Comparison of ENCODE assay signal across 32 mouse cellular contexts in genomic region chr1:120243987-120244386, GRCm38 (mm10). TPM values are rescaled to one million over a fixed set of nuclear protein-coding genes. Genes with fewer than 3 reads are reported as not detected.
DNase-seq lines count a peak whose midpoint lies in the region; ATAC-seq and TF ChIP-seq lines count a peak whose summit lies in the region.
"Had no signal": no experiment of that assay in that cellular context is flagged by ENCODE, and none has a peak within 500 bp of the region (broad histone marks: within the 10 kb centered on the region; RNA-seq: fewer than 3 reads in every experiment).

No protein-coding gene starts in this region.

- 79% methylated on average over 11 of the region's 11 CpGs for WGBS in hindbrain, postnatal 0 days
- 74% methylated on average over 11 of the region's 11 CpGs for WGBS in hindbrain, embryonic 16.5 days
- WGBS in liver, embryonic 14.5 days (ENCODE audit: insufficient replicate concordance) = 83% methylated on average over 11 of the region's 11 CpGs
- WGBS in liver, embryonic 11.5 days = 83% methylated on average over 11 of the region's 11 CpGs
- 81% methylated on average over 11 of the region's 11 CpGs for WGBS in midbrain, postnatal 0 days
- 75% methylated on average over 11 of the region's 11 CpGs for WGBS in midbrain, embryonic 10.5 days
- WGBS in forebrain, embryonic 13.5 days = 79% methylated on average over 11 of the region's 11 CpGs

- H3K4me3 ChIP-seq in hindbrain, postnatal 0 days (ENCODE audit: low read length) = no peak overlapping the region
- H3K4me3 ChIP-seq in hindbrain, embryonic 16.5 days (ENCODE audit: low read length) = no peak overlapping the region
- no peak overlapping the region for H3K4me3 ChIP-seq in liver, embryonic 14.5 days (ENCODE audit: insufficient read depth in 1 of 2, low read depth in 2 of 2, low read length in 2 of 2)
- H3K4me3 ChIP-seq in liver, embryonic 11.5 days (ENCODE audit: low read depth, low read length) = no peak overlapping the region
- no peak overlapping the region for H3K4me3 ChIP-seq in midbrain, postnatal 0 days (ENCODE audit: low read depth, low read length)
- H3K4me3 ChIP-seq in midbrain, embryonic 10.5 days = no peak overlapping the region
- H3K4me3 ChIP-seq in forebrain, embryonic 13.5 days = no peak overlapping the region
- H3K4me3 ChIP-seq: embryonic facial prominence, embryonic 10.5 days; embryonic facial prominence, embryonic 15.5 days; forebrain, embryonic 12.5 days; heart, embryonic 13.5 days; hindbrain, embryonic 12.5 days; kidney, embryonic 15.5 days; limb, embryonic 12.5 days; lung, embryonic 15.5 days; megakaryocyte, embryonic 14.5 days; myocyte; neural tube, embryonic 12.5 days had no signal

- no peak for ATAC-seq in hindbrain, postnatal 0 days
- ATAC-seq in hindbrain, embryonic 16.5 days = no peak
- no peak for ATAC-seq in liver, embryonic 14.5 days (ENCODE audit: insufficient read depth)
- ATAC-seq in liver, embryonic 11.5 days (replicated peaks; ENCODE audit: low FRiP score) = no peak
- ATAC-seq in midbrain, postnatal 0 days (ENCODE audit: low FRiP score) = no peak
- ATAC-seq in forebrain, embryonic 13.5 days = no peak
- ATAC-seq: activated CD4-positive, CD25-positive, alpha-beta regulatory T cell, adult 4 months had no signal

- H3K9ac ChIP-seq in hindbrain, postnatal 0 days (replicated peaks; ENCODE audit: low read length) = no peak overlapping the region
- H3K9ac ChIP-seq in hindbrain, embryonic 16.5 days (ENCODE audit: low read depth, low read length) = no peak overlapping the region
- no peak overlapping the region for H3K9ac ChIP-seq in liver, embryonic 14.5 days (replicated peaks)
- no peak overlapping the region for H3K9ac ChIP-seq in liver, embryonic 11.5 days (ENCODE audit: low read depth, low read length)
- H3K9ac ChIP-seq in midbrain, postnatal 0 days (replicated peaks; ENCODE audit: low read length, poor library complexity, severe bottlenecking) = no peak overlapping the region
- H3K9ac ChIP-seq in forebrain, embryonic 13.5 days = no peak overlapping the region
- H3K9ac ChIP-seq: embryonic facial prominence, embryonic 15.5 days; forebrain, embryonic 12.5 days; hindbrain, embryonic 12.5 days; kidney, embryonic 15.5 days; limb, embryonic 12.5 days; lung, embryonic 15.5 days; neural tube, embryonic 12.5 days had no signal

- TF ChIP-seq CTCF in hindbrain, postnatal 0 days (IDR thresholded peaks at IDR 0.05; ENCODE audit: low read depth) = peak; percentile 31; the same call in 1 of the 2 replicates
- peak; percentile 40 for TF ChIP-seq CTCF in liver, embryonic 14.5 days (IDR thresholded peaks at IDR 0.05; ENCODE audit: low read depth)
- TF ChIP-seq CTCF in midbrain, postnatal 0 days (IDR thresholded peaks at IDR 0.05) = peak; percentile 13; the same call in 1 of the 2 replicates

- H3K4me1 ChIP-seq in hindbrain, postnatal 0 days (ENCODE audit: insufficient read depth, low read length) = 0 out of 2 replicates have a peak, but pooled peaks cover 7% of the 10 kb centered on the region
- H3K4me1 ChIP-seq in hindbrain, embryonic 16.5 days (ENCODE audit: control insufficient read depth, insufficient read depth, low read depth, low read length) = peaks cover 4% of the 10 kb centered on the region; the same call in 1 of the 2 replicates
- H3K4me1 ChIP-seq in liver, embryonic 14.5 days (replicated peaks; ENCODE audit: control insufficient read depth in 2 of 2, insufficient read depth in 2 of 2, low read length in 1 of 2) = 0 out of 4 replicates have a peak, but pooled peaks cover 0 to 1% of the 10 kb centered on the region in 2 experiments
- H3K4me1 ChIP-seq in liver, embryonic 11.5 days (replicated peaks; ENCODE audit: control insufficient read depth, insufficient read depth, low read length) = no peaks in the 10 kb centered on the region
- H3K4me1 ChIP-seq in midbrain, postnatal 0 days (ENCODE audit: insufficient read depth, low read length) = no peaks in the 10 kb centered on the region
- 0 out of 2 replicates have a peak, but pooled peaks cover 2% of the 10 kb centered on the region for H3K4me1 ChIP-seq in midbrain, embryonic 10.5 days
- H3K4me1 ChIP-seq in forebrain, embryonic 13.5 days = no peaks in the 10 kb centered on the region
- H3K4me1 ChIP-seq: hindbrain, embryonic 12.5 days; kidney, embryonic 15.5 days; limb, embryonic 12.5 days; neural tube, embryonic 12.5 days had no signal

- H3K9me3 ChIP-seq in hindbrain, postnatal 0 days (ENCODE audit: low read length) = no peaks in the 10 kb centered on the region
- no peaks in the 10 kb centered on the region for H3K9me3 ChIP-seq in hindbrain, embryonic 16.5 days (ENCODE audit: control insufficient read depth, low read length)
- no peaks in the 10 kb centered on the region for H3K9me3 ChIP-seq in liver, embryonic 14.5 days (ENCODE audit: control insufficient read depth, low read length)
- no peaks in the 10 kb centered on the region for H3K9me3 ChIP-seq in liver, embryonic 11.5 days (ENCODE audit: control insufficient read depth, low read length)
- H3K9me3 ChIP-seq in midbrain, postnatal 0 days (ENCODE audit: low read length) = no peaks in the 10 kb centered on the region
- H3K9me3 ChIP-seq in midbrain, embryonic 10.5 days (replicated peaks) = no peaks in the 10 kb centered on the region
- no peaks in the 10 kb centered on the region for H3K9me3 ChIP-seq in forebrain, embryonic 13.5 days (replicated peaks)
- H3K9me3 ChIP-seq: embryonic facial prominence, embryonic 10.5 days; embryonic facial prominence, embryonic 15.5 days; forebrain, embryonic 12.5 days; heart, embryonic 13.5 days; hindbrain, embryonic 12.5 days; kidney, embryonic 15.5 days; limb, embryonic 12.5 days; lung, embryonic 15.5 days; megakaryocyte, embryonic 14.5 days; neural tube, embryonic 12.5 days had no signal

- no peak for TF ChIP-seq EP300 in liver, embryonic 14.5 days (IDR thresholded peaks at IDR 0.05; ENCODE audit: low read depth)

- no peak overlapping the region for H3K27ac ChIP-seq in hindbrain, postnatal 0 days
- H3K27ac ChIP-seq in hindbrain, embryonic 16.5 days (ENCODE audit: low read depth, low read length) = no peak overlapping the region
- H3K27ac ChIP-seq in liver, embryonic 14.5 days = no peak overlapping the region
- H3K27ac ChIP-seq in liver, embryonic 11.5 days (ENCODE audit: low read depth, low read length) = no peak overlapping the region
- H3K27ac ChIP-seq in midbrain, postnatal 0 days (ENCODE audit: low read depth, low read length) = no peak overlapping the region
- H3K27ac ChIP-seq in midbrain, embryonic 10.5 days (replicated peaks) = no peak overlapping the region
- no peak overlapping the region for H3K27ac ChIP-seq in forebrain, embryonic 13.5 days
- H3K27ac ChIP-seq: embryonic facial prominence, embryonic 10.5 days; embryonic facial prominence, embryonic 15.5 days; forebrain, embryonic 12.5 days; hindbrain, embryonic 12.5 days; kidney, embryonic 15.5 days; limb, embryonic 12.5 days; lung, embryonic 15.5 days; neural tube, embryonic 12.5 days had no signal

- H3K27me3 ChIP-seq in hindbrain, postnatal 0 days (ENCODE audit: insufficient read depth, low read length) = no peaks in the 10 kb centered on the region
- H3K27me3 ChIP-seq in hindbrain, embryonic 16.5 days (replicated peaks; ENCODE audit: control insufficient read depth, insufficient read depth, low read length) = no peaks in the 10 kb centered on the region
- H3K27me3 ChIP-seq in liver, embryonic 14.5 days (ENCODE audit: control insufficient read depth, insufficient read depth, low read length) = no peaks in the 10 kb centered on the region
- no peaks in the 10 kb centered on the region for H3K27me3 ChIP-seq in liver, embryonic 11.5 days (replicated peaks; ENCODE audit: control insufficient read depth, insufficient read depth, low read length)
- no peaks in the 10 kb centered on the region for H3K27me3 ChIP-seq in midbrain, postnatal 0 days (ENCODE audit: insufficient read depth, low read length)
- H3K27me3 ChIP-seq in midbrain, embryonic 10.5 days (ENCODE audit: low read depth, poor library complexity, severe bottlenecking) = no peaks in the 10 kb centered on the region
- no peaks in the 10 kb centered on the region for H3K27me3 ChIP-seq in forebrain, embryonic 13.5 days
- H3K27me3 ChIP-seq: embryonic facial prominence, embryonic 15.5 days; forebrain, embryonic 12.5 days; heart, embryonic 13.5 days; hindbrain, embryonic 12.5 days; kidney, embryonic 15.5 days; limb, embryonic 12.5 days; lung, embryonic 15.5 days; neural tube, embryonic 12.5 days had no signal

- DNase-seq in hindbrain, postnatal 0 days (ENCODE audit: low spot score) = no peak
- DNase-seq in liver, embryonic 14.5 days (ENCODE audit: low read depth in 3 of 3, low spot score in 3 of 3) = no peak
- DNase-seq in liver, embryonic 11.5 days (ENCODE audit: low spot score) = no peak
- no peak for DNase-seq in midbrain, postnatal 0 days (ENCODE audit: low spot score)
- DNase-seq in midbrain, embryonic 10.5 days (ENCODE audit: low spot score) = no peak
- DNase-seq: adrenal gland, adult 2 months; adrenal gland, postnatal 36 days; B cell, adult 2 months; cerebellum, adult 2 months; cerebellum, postnatal 14 days; gastrocnemius, postnatal 25 days; heart, adult 18-20 months; heart, postnatal 36 days; kidney, adult 18-20 months; kidney, postnatal 4 days; lung, postnatal 4 days; midbrain, embryonic 14.5 days; thymus, postnatal 4 days had no signal

- no peak overlapping the region for H3K4me2 ChIP-seq in hindbrain, postnatal 0 days (ENCODE audit: low read depth, low read length)
- no peak overlapping the region for H3K4me2 ChIP-seq in hindbrain, embryonic 16.5 days (ENCODE audit: low read length)
- no peak overlapping the region for H3K4me2 ChIP-seq in liver, embryonic 14.5 days (ENCODE audit: low read depth)
- H3K4me2 ChIP-seq in liver, embryonic 11.5 days = no peak overlapping the region
- no peak overlapping the region for H3K4me2 ChIP-seq in midbrain, postnatal 0 days (ENCODE audit: low read depth, low read length, poor library complexity, severe bottlenecking)
- H3K4me2 ChIP-seq in forebrain, embryonic 13.5 days = no peak overlapping the region
- H3K4me2 ChIP-seq: embryonic facial prominence, embryonic 15.5 days; forebrain, embryonic 12.5 days; heart, embryonic 13.5 days; hindbrain, embryonic 12.5 days; kidney, embryonic 15.5 days; limb, embryonic 12.5 days; lung, embryonic 15.5 days; neural tube, embryonic 12.5 days had no signal

- no peaks in the 10 kb centered on the region for H3K36me3 ChIP-seq in hindbrain, postnatal 0 days (ENCODE audit: insufficient read depth, low read length)
- H3K36me3 ChIP-seq in hindbrain, embryonic 16.5 days (ENCODE audit: control insufficient read depth, insufficient read depth, low read length) = no peaks in the 10 kb centered on the region
- H3K36me3 ChIP-seq in liver, embryonic 14.5 days (replicated peaks; ENCODE audit: control insufficient read depth, insufficient read depth, low read depth) = peaks cover 59% of the 10 kb centered on the region
- H3K36me3 ChIP-seq in liver, embryonic 11.5 days (ENCODE audit: control insufficient read depth, insufficient read depth, low read length) = peaks cover 31% of the 10 kb centered on the region
- H3K36me3 ChIP-seq in midbrain, postnatal 0 days (ENCODE audit: insufficient read depth, low read length) = no peaks in the 10 kb centered on the region
- H3K36me3 ChIP-seq in midbrain, embryonic 10.5 days = no peaks in the 10 kb centered on the region
- no peaks in the 10 kb centered on the region for H3K36me3 ChIP-seq in forebrain, embryonic 13.5 days (ENCODE audit: poor library complexity, severe bottlenecking)
- H3K36me3 ChIP-seq: embryonic facial prominence, embryonic 10.5 days; embryonic facial prominence, embryonic 15.5 days; forebrain, embryonic 12.5 days; hindbrain, embryonic 12.5 days; kidney, embryonic 15.5 days; limb, embryonic 12.5 days; lung, embryonic 15.5 days; neural tube, embryonic 12.5 days had no signal

RNA-seq across cellular contexts. Expression of gene Steap3, which starts 28.5 kb away (rescaled TPM):
- total RNA-seq in hindbrain, postnatal 0 days (2014; rRNA removed) = 5.2 and 7.8 TPM in 2 replicates
- polyA plus RNA-seq in hindbrain, postnatal 0 days (2015; fragmentation: Nextera tagmentation; extraction: Ambion mirVana) = 4.3 and 4.8 TPM in 2 replicates
- 4.9 and 5.1 TPM in 2 replicates for polyA plus RNA-seq in hindbrain, embryonic 16.5 days (2015; fragmentation: Nextera tagmentation; extraction: Ambion mirVana)
- polyA plus RNA-seq in liver, embryonic 14.5 days (2012; rRNA removed) = 38.8 and 42.2 TPM in 2 replicates
- 39.1 and 46.2 TPM in 2 replicates for polyA plus RNA-seq in liver, embryonic 14.5 days (2014; fragmentation: Nextera tagmentation; extraction: Ambion mirVana)
- 74.7 TPM in 2 replicates for polyA plus RNA-seq in liver, embryonic 11.5 days (2014; fragmentation: Nextera tagmentation; extraction: Ambion mirVana)
- total RNA-seq in midbrain, postnatal 0 days (2014; rRNA removed) = 3.7 and 5.5 TPM in 2 replicates
- polyA plus RNA-seq in midbrain, postnatal 0 days (2015; fragmentation: Nextera tagmentation; extraction: Ambion mirVana) = 5.4 and 5.9 TPM in 2 replicates
- polyA plus RNA-seq in midbrain, embryonic 10.5 days (2016; fragmentation: Nextera tagmentation; extraction: Ambion mirVana) = 3.4 and 3.5 TPM in 2 replicates
- polyA plus RNA-seq in forebrain, embryonic 13.5 days (2015; fragmentation: Nextera tagmentation; extraction: Ambion mirVana) = 1.3 TPM in 2 replicates
- polyA plus RNA-seq: activated CD4-positive, CD25-positive, alpha-beta regulatory T cell, adult 4 months had no signal
